8 mouse cellular contexts compared by ENCODE assay signal in the genomic region with DNA sequence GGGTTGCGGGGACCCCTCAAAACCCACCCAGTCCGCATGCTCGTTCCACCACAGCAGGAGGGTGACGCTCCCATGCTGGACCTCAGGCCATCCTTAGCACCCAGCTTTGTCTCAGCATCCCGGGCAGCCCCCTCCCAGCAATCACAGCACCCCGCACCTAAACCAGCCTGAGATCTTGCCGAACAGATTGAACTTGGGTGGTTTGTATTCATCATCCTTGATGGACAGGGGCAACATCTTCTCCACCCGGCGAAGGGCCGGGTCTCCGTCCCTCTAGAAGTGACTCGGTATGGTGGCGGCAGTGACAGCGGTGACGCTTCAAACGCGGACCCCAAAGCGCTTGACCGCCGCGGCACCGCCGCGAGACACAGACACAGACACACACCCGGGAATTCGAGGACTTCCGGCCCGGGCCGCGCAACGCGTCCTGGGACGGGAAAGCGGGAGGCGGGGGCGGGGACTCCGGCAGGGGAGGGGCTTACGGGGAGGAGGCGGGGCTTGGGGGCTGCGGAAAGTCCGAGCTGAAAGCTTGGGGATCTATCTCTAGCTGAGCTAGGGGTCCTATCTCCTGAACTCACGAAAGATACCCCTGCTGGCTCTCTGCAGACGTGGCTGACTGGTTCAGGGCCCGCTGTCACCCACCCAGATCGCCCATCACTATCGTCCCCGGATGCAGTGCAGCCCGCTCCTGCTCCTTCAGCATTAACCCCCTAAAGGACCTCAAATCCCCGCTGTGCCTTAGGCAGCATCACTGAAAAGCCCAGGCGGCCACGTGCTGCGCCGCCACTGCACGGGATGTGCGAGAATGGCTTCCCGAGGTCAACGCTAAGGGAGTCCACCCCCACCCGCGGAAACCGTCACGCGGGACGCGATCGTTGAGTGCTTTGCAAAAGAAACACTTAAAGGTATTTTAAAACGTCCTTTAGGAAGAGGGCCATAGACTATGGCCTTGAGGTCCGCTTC. TPM values are rescaled to one million over a fixed set of nuclear protein-coding genes. Genes with fewer than 3 reads are reported as not detected.
DNase-seq lines count a peak whose midpoint lies in the region; ATAC-seq lines count a peak whose summit lies in the region.

TSS of gene Slc30a7 (minus strand) at position 429 of the 963 bp plus-strand sequence.
TSS of gene Extl2 (plus strand) at position 485 of the 963 bp plus-strand sequence.

- H3K27me3 ChIP-seq in hindbrain, embryonic 16.5 days (replicated peaks; ENCODE audit: control insufficient read depth, insufficient read depth, low read length) = no peaks in the 10 kb centered on the region

- H3K36me3 ChIP-seq in hindbrain, embryonic 16.5 days (ENCODE audit: control insufficient read depth, insufficient read depth, low read length) = no peaks in the 10 kb centered on the region

- H3K4me1 ChIP-seq in hindbrain, embryonic 16.5 days (ENCODE audit: control insufficient read depth, insufficient read depth, low read depth, low read length) = peaks cover 19% of the 10 kb centered on the region

- ATAC-seq in activated CD4-positive, CD25-positive, alpha-beta regulatory T cell, adult 4 months = peak; percentile 44
- ATAC-seq in hindbrain, embryonic 16.5 days = peak; percentile 93
- ATAC-seq in megakaryocyte, adult 5-6 weeks (ENCODE audit: poor library complexity, severe bottlenecking) = peak; percentile 62

- peak within 1 kb of the TSS; percentile 90 for H3K9ac ChIP-seq in hindbrain, embryonic 16.5 days (ENCODE audit: low read depth, low read length)

- peak; percentile 75 to 85 for DNase-seq in cerebellum, postnatal 4 days (ENCODE audit: low spot score in 2 of 2)
- DNase-seq in gastrocnemius, adult 18-20 months (ENCODE audit: low spot score) = peak; percentile 76
- peak; percentile 72 to 82 for DNase-seq in left cerebral cortex, adult 8-10 months (ENCODE audit: low spot score in 2 of 2)
- DNase-seq in right cerebral cortex, adult 18-20 months = peak; percentile 84
- DNase-seq in urinary bladder, adult 2 months (ENCODE audit: low spot score) = peak; percentile 76

- H3K4me3 ChIP-seq in hindbrain, embryonic 16.5 days (ENCODE audit: low read length) = peak within 1 kb of the TSS; percentile 92

- H3K4me2 ChIP-seq in hindbrain, embryonic 16.5 days (ENCODE audit: low read length) = peak within 1 kb of the TSS; percentile 62

- peak within 1 kb of the TSS; percentile 84 for H3K27ac ChIP-seq in hindbrain, embryonic 16.5 days (ENCODE audit: low read depth, low read length)

- no peaks in the 10 kb centered on the region for H3K9me3 ChIP-seq in hindbrain, embryonic 16.5 days (ENCODE audit: control insufficient read depth, low read length)

- under 1% methylated on average over 67 of the region's 67 CpGs for WGBS in hindbrain, embryonic 16.5 days

RNA-seq across cellular contexts. Expression of gene Slc30a7, which starts in this region (rescaled TPM):
- polyA plus RNA-seq in activated CD4-positive, CD25-positive, alpha-beta regulatory T cell, adult 4 months (2017; shearing (Covaris generic)) = 10 to 100 TPM; 47.7 to 50.2 TPM
- total RNA-seq in gastrocnemius, adult 18-20 months (2021) = 1 to 10 TPM; 3.6 to 6.3 TPM
- 15.2 and 16.0 TPM in 2 replicates for polyA plus RNA-seq in hindbrain, embryonic 16.5 days (2015; fragmentation: Nextera tagmentation; extraction: Ambion mirVana)
- 10 to 100 TPM; 24.8 to 34.4 (median 28.8) TPM for total RNA-seq in left cerebral cortex, adult 8-10 months (2022)
- 32.3 and 33.2 TPM in 2 replicates for total RNA-seq in megakaryocyte, adult 5-6 weeks (2015)
- 65.1 and 66.7 TPM in 2 replicates for total RNA-seq in megakaryocyte, adult 5-6 weeks (2017)
- polyA plus RNA-seq in urinary bladder, adult 2 months (2012; rRNA removed) = 23.9 and 28.3 TPM in 2 replicates

RNA-seq across cellular contexts. Expression of gene Extl2, which starts in this region (rescaled TPM):
- 10 to 100 TPM in 1 of 2 experiments, 1 to 10 TPM in 1; 6.9 to 11.1 TPM for polyA plus RNA-seq in activated CD4-positive, CD25-positive, alpha-beta regulatory T cell, adult 4 months (2017; shearing (Covaris generic))
- total RNA-seq in gastrocnemius, adult 18-20 months (2021) = 10 to 100 TPM; 10.5 to 10.7 TPM
- polyA plus RNA-seq in hindbrain, embryonic 16.5 days (2015; fragmentation: Nextera tagmentation; extraction: Ambion mirVana) = 38.7 and 43.2 TPM in 2 replicates
- total RNA-seq in left cerebral cortex, adult 8-10 months (2022) = 10 to 100 TPM; 63.7 to 73.2 (median 72.0) TPM
- 9.0 and 9.9 TPM in 2 replicates for total RNA-seq in megakaryocyte, adult 5-6 weeks (2015)
- 6.7 and 9.5 TPM in 2 replicates for total RNA-seq in megakaryocyte, adult 5-6 weeks (2017)
- polyA plus RNA-seq in urinary bladder, adult 2 months (2012; rRNA removed) = 12.2 and 16.1 TPM in 2 replicates

Comparison
In these comparisons a context has a peak if more than half of its experiments do, and no peak if none do; other contexts are left out.
1. Peak in every context shown above with its lines: DNase-seq, ATAC-seq, H3K4me3 ChIP-seq and H3K27ac ChIP-seq.
2. RNA of gene Extl2 (total RNA-seq): 63.7 to 73.2 TPM in left cerebral cortex, adult 8-10 months; 10.5 to 10.7 TPM in gastrocnemius, adult 18-20 months and 6.7 to 9.9 TPM in megakaryocyte, adult 5-6 weeks; every median in the first group is over 4 times any median in the second.